Mouse (Mus musculus) fibroblast of lung, adult 2 months (primary cell): ENCODE results near the gene Gpr55.
"Not testable (repeated sequence)": the region's sequence is repeated elsewhere in the genome, so short reads cannot be mapped to it uniquely, and the experiment has no call there.

Source experiments
- DNase-seq: peaks from one replicate; pipeline ENCODE4 v3.0.0-alpha.2; 2011; ENCODE audit warnings: low read depth

Gene Gpr55

GRCm38 (mm10) chr1:85960873-85961272 is at the start of gene Gpr55:
Gene Gpr55, minus strand, starts transcription at chr1:85961007.
- DNase-seq = no peak

GRCm38 (mm10) chr1:86007778-86008177 is 47.0 kb upstream of the Gpr55 start:
- DNase-seq = peak; percentile 28

- no peak for DNase-seq
These were observed 45.2 kb upstream of the Gpr55 start for GRCm38 (mm10) chr1:86006040-86006439.

- DNase-seq = no peak
These were observed 44.7 kb upstream of the Gpr55 start for GRCm38 (mm10) chr1:86005540-86005939.

- no peak for DNase-seq
These were observed 39.2 kb upstream of the Gpr55 start for GRCm38 (mm10) chr1:85999853-86000570.

GRCm38 (mm10) chr1:85998012-85998411 is 37.2 kb upstream of the Gpr55 start:
- no peak for DNase-seq

- DNase-seq = no peak
These were observed 36.4 kb upstream of the Gpr55 start for GRCm38 (mm10) chr1:85997221-85997620.

GRCm38 (mm10) chr1:85993541-85993940 is 32.7 kb upstream of the Gpr55 start:
- no peak for DNase-seq

GRCm38 (mm10) chr1:85992175-85992574 is 31.4 kb upstream of the Gpr55 start:
- DNase-seq = no peak

- DNase-seq = not testable (repeated sequence)
These were observed 28.1 kb upstream of the Gpr55 start for GRCm38 (mm10) chr1:85988882-85989281.

- no peak for DNase-seq
These were observed 27.5 kb upstream of the Gpr55 start for GRCm38 (mm10) chr1:85988351-85988750.

- no peak for DNase-seq
These were observed 25.0 kb upstream of the Gpr55 start for GRCm38 (mm10) chr1:85985784-85986183.

GRCm38 (mm10) chr1:85981738-85982357 is 21.0 kb upstream of the Gpr55 start:
- peak; percentile 18 for DNase-seq

- no peak for DNase-seq
These were observed 16.9 kb upstream of the Gpr55 start for GRCm38 (mm10) chr1:85977709-85978108.

- no peak for DNase-seq
These were observed 12.7 kb upstream of the Gpr55 start for GRCm38 (mm10) chr1:85973468-85973877.

- no peak for DNase-seq
These were observed 11.5 kb upstream of the Gpr55 start for GRCm38 (mm10) chr1:85972341-85972740.

GRCm38 (mm10) chr1:85971070-85971469 is 10.3 kb upstream of the Gpr55 start:
- DNase-seq = no peak

GRCm38 (mm10) chr1:85969519-85969918 is 8.7 kb upstream of the Gpr55 start:
- peak; percentile 40 for DNase-seq

- no peak for DNase-seq
These were observed 8.3 kb upstream of the Gpr55 start for GRCm38 (mm10) chr1:85969081-85969480.

- DNase-seq = no peak
These were observed 5.0 kb upstream of the Gpr55 start for GRCm38 (mm10) chr1:85965856-85966255.

- no peak for DNase-seq
These were observed 1.3 kb upstream of the Gpr55 start for GRCm38 (mm10) chr1:85962081-85962480.

GRCm38 (mm10) chr1:85959889-85960276 is 924 bp downstream of the Gpr55 start:
- no peak for DNase-seq

- no peak for DNase-seq
These were observed 1.5 kb downstream of the Gpr55 start for GRCm38 (mm10) chr1:85959129-85959888.
